Comparison of ENCODE assay signal across 21 mouse cellular contexts in the genomic region with DNA sequence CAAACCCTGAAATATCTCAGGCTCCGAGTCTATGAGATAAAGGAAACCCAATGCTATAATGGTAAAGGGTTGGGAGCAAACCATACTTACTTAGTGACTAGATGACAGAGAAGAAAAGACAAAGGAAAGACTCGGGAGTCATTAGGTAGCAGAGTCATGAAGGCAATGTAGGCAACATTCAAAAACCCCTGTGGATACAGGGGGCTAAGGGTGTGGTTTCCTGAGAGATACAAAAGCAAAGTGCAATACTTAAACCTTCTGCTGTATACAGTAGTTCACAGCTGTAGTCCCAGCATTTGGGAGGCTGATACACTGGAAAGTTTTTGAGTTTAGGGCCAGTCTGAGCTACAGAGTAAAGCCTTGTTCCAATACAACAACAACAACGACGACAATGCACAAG.
"Had no signal": no experiment of that assay in that cellular context is flagged by ENCODE, and none has a peak within 500 bp of the region (broad histone marks: within the 10 kb centered on the region; RNA-seq: fewer than 3 reads in every experiment).

No protein-coding gene starts in this region.

- H3K4me3 ChIP-seq: lung, embryonic 15.5 days; midbrain, embryonic 10.5 days; midbrain, embryonic 12.5 days; myocyte; neural tube, embryonic 13.5 days; neural tube, embryonic 15.5 days had no signal

- H3K27ac ChIP-seq: lung, embryonic 15.5 days; midbrain, embryonic 10.5 days; midbrain, embryonic 12.5 days; neural tube, embryonic 13.5 days; neural tube, embryonic 15.5 days had no signal

- DNase-seq: liver, postnatal 0 days; lung, adult 2 months; lung, postnatal 14 days; lung, postnatal 4 days; midbrain, embryonic 14.5 days; retina, postnatal 1 day; right cerebral cortex, adult 18-20 months; right cerebral cortex, postnatal 25 days; right cerebral cortex, postnatal 4 days; spleen, adult 18-20 months; thymus, adult 18-20 months; thymus, postnatal 14 days; thymus, postnatal 36 days had no signal

- H3K4me1 ChIP-seq: lung, embryonic 15.5 days; midbrain, embryonic 10.5 days; midbrain, embryonic 12.5 days; neural tube, embryonic 13.5 days; neural tube, embryonic 15.5 days had no signal

- H3K36me3 ChIP-seq: lung, embryonic 15.5 days; midbrain, embryonic 10.5 days; midbrain, embryonic 12.5 days; neural tube, embryonic 13.5 days; neural tube, embryonic 15.5 days had no signal

- H3K4me2 ChIP-seq: lung, embryonic 15.5 days; midbrain, embryonic 12.5 days; neural tube, embryonic 13.5 days; neural tube, embryonic 15.5 days had no signal

- H3K9me3 ChIP-seq: lung, embryonic 15.5 days; neural tube, embryonic 13.5 days; neural tube, embryonic 15.5 days had no signal

- ATAC-seq: liver, postnatal 0 days; lung, postnatal 0 days; midbrain, embryonic 16.5 days had no signal

- H3K27me3 ChIP-seq: lung, embryonic 15.5 days; midbrain, embryonic 12.5 days; neural tube, embryonic 13.5 days; neural tube, embryonic 15.5 days had no signal

- H3K9ac ChIP-seq: liver, postnatal 0 days; lung, embryonic 15.5 days; midbrain, embryonic 12.5 days; neural tube, embryonic 13.5 days; neural tube, embryonic 15.5 days had no signal
